Mouse (Mus musculus) cortical plate, adult 2 months (tissue): ENCODE measurements at regions not wholly inside any gene's neighbourhood (a gene's known extent, or its start where the extent isn't known, plus 50 kb on each side); places are given as distances from the start of the nearest gene placed in this dataset.

ENCODE experiments used
- CTCF ChIP-seq: fragments of 200-500 bp; IDR thresholded peaks from 2 replicates; pipeline ENCODE4 v1.5.1; 2011; ENCODE audit warnings: mild to moderate bottlenecking, control low read depth, low read length; ENCODE audit not compliant: insufficient read depth; ENCODE audit errors: extremely low read depth
- POLR2A ChIP-seq: fragments of 200-500 bp; IDR thresholded peaks from 2 replicates; pipeline ENCODE4 v1.6.1; 2011; ENCODE audit warnings: mild to moderate bottlenecking, low read length, control low read depth; ENCODE audit not compliant: insufficient read depth; ENCODE audit errors: extremely low read depth

- TF ChIP-seq CTCF (no peak), POLR2A (no peak)
These were observed 78.2 kb upstream of the Tcf12 start for GRCm38 (mm10) chr9:72189867-72190266.
